Mouse (Mus musculus): ENCODE results near the gene Ccdc124. TPM values are rescaled to one million over a fixed set of nuclear protein-coding genes. Genes with fewer than 3 reads are reported as not detected.
A peak's percentile ranks its signal among the peaks of the same experiment; 100 is the strongest.
"Not testable (repeated sequence)": the region's sequence is repeated elsewhere in the genome, so short reads cannot be mapped to it uniquely, and the experiment has no call there.

The Ccdc124 gene
- polyA plus RNA-seq, 1 experiment from 2014 or later: 167 TPM

DNA sequence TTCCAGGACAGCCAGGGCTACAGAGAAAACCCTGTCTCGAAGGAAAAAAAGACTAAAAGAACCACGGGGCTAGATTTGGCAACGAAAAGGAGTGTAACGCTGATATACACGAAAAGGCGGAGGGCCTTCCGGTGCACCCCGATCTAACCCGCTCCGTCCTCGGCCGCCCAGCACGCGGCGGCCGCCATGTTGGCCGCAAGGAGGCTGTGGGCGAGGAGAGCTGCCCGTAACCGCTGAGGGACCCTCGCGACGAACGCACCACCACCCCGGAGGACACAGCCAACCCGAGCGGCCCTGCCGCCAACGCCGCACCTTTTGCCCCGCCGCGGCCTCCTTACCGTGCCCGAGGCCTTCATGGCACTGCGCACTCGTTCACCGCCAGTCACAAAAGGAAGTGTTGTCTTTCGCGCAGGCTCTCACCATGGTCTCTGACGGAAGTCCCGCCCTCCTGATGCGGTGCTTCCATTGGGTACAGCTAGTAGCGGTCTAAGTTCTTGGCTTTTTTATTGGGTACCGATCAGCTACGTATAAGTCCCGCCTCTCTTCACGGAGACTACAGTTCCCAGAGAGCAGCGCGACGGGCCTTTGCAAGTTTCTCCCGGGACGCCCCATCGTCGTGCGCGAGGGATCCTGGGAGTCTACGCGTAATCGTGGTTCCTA is 23.4 kb upstream of the Ccdc124 start, which contains the start of gene Rpl18a:
TSS of gene Rpl18a (minus strand) at position 392 of the 660 bp plus-strand sequence.
- WGBS: under 1% methylated on average over 60 of the region's 60 CpGs
- H3K4me1 ChIP-seq (replicated peaks; ENCODE audit: control insufficient read depth, insufficient read depth, low read length): peaks cover 26% of the 10 kb centered on the region

DNA sequence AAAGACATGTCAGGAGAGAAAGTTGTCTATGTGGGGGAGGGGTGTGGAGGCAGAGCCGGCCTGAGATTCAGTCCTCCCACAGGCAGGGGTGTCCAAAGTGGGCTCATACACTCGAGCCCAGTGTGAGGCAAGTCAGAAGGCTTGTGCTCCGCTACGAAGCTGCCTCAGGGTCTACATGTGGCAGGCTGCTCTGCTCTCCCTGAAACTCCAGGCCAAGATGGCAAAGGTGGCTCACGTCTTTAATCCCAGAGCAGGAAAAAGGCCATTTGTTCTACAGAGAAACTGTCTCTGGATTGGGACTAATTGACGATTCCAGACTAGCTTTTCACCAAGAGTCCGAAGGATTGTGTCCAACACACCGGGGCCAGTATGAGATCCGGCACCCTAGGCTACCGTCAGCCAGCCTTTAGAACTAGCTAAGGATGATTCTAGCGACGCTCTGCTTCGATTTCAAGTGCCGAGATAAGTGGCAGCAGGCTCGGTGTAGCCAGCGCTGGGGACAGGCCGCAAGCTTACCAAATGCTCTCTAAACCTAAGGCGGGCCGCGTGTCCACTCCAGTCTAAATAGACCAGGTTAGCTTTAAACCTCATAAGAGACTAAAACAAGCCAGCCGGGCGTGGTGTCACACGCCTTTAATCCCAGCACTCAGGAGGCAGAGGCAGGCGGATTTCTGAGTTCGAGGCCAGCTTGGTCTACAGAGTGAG is 22.7 kb upstream of the Ccdc124 start:
- H3K27me3 ChIP-seq (replicated peaks; ENCODE audit: control insufficient read depth, insufficient read depth, low read length): peaks cover 20% of the 10 kb centered on the region
- H3K4me3 ChIP-seq (replicated peaks; ENCODE audit: low read length): peak overlapping the region; percentile 58
- WGBS: 4% methylated on average over 25 of the region's 25 CpGs
- peak overlapping the region; percentile 88 for H3K4me2 ChIP-seq (ENCODE audit: low read length)
- no peaks in the 10 kb centered on the region for H3K9me3 ChIP-seq (ENCODE audit: control insufficient read depth, low read length)
- H3K36me3 ChIP-seq (ENCODE audit: control insufficient read depth, insufficient read depth): peaks cover 19% of the 10 kb centered on the region
- peak overlapping the region; percentile 72 for H3K9ac ChIP-seq (replicated peaks; ENCODE audit: low read depth, low read length)
- ATAC-seq: no peak
- H3K4me1 ChIP-seq (replicated peaks; ENCODE audit: control insufficient read depth, insufficient read depth, low read length): peaks cover 26% of the 10 kb centered on the region
- no peak overlapping the region for H3K27ac ChIP-seq (ENCODE audit: low read length)

More for the DNA sequence above, 23.4 kb upstream of the Ccdc124 start, which contains the start of gene Rpl18a:
- Histone ChIP-seq H3K27me3 (replicated peaks; ENCODE audit: control insufficient read depth, insufficient read depth, low read length) (peaks cover 13% of the 10 kb centered on the region), H3K4me3 (replicated peaks; ENCODE audit: low read length) (peak within 1 kb of the TSS; percentile 58), H3K9me3 (ENCODE audit: control insufficient read depth, low read length) (no peaks in the 10 kb centered on the region), H3K9ac (replicated peaks; ENCODE audit: low read depth, low read length) (peak within 1 kb of the TSS; percentile 72), H3K36me3 (ENCODE audit: control insufficient read depth, insufficient read depth) (peaks cover 19% of the 10 kb centered on the region), H3K27ac (ENCODE audit: low read length) (peak within 1 kb of the TSS; percentile 76), H3K4me2 (ENCODE audit: low read length) (peak within 1 kb of the TSS; percentile 92)
- peak; percentile 99 for ATAC-seq

DNA sequence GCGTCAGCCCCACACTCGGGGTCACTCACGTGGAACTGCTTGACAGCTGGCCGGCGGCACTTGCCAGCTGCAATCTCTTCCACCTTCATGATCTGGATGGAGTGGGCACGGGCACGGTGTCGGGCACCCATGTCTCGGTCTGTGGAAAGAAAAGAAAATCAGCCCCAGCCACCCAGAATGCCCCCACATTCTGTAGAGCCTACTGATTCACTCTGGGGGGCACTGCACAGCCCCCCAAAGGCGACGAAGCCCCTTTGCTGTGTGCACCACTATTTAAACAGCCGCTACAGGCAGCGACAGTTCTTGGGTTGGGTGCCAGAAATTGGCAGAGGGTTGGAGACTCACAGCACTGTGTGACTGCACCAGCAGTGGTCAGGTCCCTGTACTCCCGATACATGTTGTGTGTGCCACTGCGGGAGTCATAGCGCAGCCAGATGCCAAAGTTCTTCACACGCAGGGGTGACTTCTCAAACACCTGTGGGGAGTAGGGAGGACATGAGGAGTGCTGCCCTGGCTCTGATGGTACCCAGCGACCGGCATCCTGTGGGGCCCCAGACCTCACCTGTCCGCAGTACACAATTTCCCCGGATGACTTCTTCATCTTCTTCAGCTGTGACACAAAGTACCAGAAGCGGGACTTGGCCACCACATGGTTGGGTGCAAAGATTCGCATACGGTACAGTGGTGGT is 22.0 kb upstream of the Ccdc124 start:
- peaks cover 26% of the 10 kb centered on the region for H3K4me1 ChIP-seq (replicated peaks; ENCODE audit: control insufficient read depth, insufficient read depth, low read length)
- H3K9ac ChIP-seq (replicated peaks; ENCODE audit: low read depth, low read length): peak overlapping the region; percentile 72; the same call in 1 of the 2 replicates
- peaks cover 28% of the 10 kb centered on the region for H3K27me3 ChIP-seq (replicated peaks; ENCODE audit: control insufficient read depth, insufficient read depth, low read length)
- 83% methylated on average over 21 of the region's 24 CpGs for WGBS
- ATAC-seq; H3K27ac ChIP-seq (ENCODE audit: low read length); H3K9me3 ChIP-seq (ENCODE audit: control insufficient read depth, low read length): not testable (repeated sequence)
- H3K36me3 ChIP-seq (ENCODE audit: control insufficient read depth, insufficient read depth): peaks cover 19% of the 10 kb centered on the region
- peak overlapping the region; percentile 88 for H3K4me2 ChIP-seq (ENCODE audit: low read length)
- H3K4me3 ChIP-seq (replicated peaks; ENCODE audit: low read length): peak overlapping the region; percentile 58

DNA sequence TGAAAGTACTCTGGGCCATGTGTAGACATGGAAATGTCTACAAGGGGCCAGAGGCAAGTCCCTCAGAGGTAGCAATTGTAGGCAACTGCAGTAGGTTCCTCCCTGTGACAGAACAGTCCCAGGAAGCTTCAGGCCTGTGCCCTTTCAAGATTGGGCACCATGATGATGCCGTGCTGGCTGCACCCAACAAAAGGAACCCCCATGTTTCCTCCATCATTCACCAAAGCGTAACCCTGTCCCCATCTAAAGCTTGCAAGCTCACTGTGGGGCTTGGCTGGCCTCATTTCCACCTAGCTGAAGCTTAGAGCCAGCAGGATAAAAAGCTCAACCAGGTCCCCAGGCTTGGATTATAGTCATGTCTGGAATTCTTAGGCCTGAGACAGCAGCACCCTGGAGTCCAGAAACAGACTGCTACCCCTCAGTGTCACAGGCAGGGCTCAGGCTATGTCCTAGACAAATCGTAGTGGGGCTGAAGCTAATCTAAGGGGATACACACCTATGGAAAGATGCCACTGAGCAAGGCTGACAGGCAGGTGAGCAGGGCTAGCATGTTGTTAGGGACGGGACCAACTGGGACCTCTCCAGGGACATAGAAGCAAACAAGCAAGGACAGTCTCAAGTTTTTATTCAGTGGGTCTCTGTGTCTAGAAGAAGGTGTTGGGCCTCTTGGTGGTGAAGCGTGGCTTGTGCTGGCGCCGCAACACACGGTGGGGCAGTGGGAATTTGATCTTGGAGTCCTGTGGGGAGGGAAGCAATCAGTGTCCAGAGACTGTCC is 21.2 kb upstream of the Ccdc124 start:
- H3K9me3 ChIP-seq (ENCODE audit: control insufficient read depth, low read length): no peaks in the 10 kb centered on the region
- no peak overlapping the region for H3K9ac ChIP-seq (replicated peaks; ENCODE audit: low read depth, low read length)
- no peak for ATAC-seq

DNA sequence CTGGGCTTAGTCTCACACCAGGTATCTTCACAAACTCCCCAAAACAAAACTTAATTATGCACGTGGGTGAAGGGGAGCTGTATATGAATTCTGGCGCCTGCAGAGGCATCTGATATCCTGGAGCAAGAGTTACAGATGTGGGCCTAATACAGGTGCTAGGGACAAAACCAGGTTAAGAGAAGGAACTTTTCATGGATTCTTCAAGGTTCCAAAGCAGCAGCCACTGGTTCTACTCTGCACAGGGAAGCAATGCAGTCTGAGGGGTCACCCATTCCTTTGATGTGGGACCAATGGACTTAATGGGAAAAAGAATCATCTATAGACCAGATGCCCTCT is 20.6 kb upstream of the Ccdc124 start:
- WGBS: 52% methylated on average over 2 of the region's 2 CpGs
- Histone ChIP-seq H3K9ac (replicated peaks; ENCODE audit: low read depth, low read length) (no peak overlapping the region), H3K4me3 (replicated peaks; ENCODE audit: low read length) (no peak overlapping the region), H3K4me2 (ENCODE audit: low read length) (no peak overlapping the region), H3K27me3 (replicated peaks; ENCODE audit: control insufficient read depth, insufficient read depth, low read length) (peaks cover 30% of the 10 kb centered on the region), H3K27ac (ENCODE audit: low read length) (no peak overlapping the region), H3K9me3 (ENCODE audit: control insufficient read depth, low read length) (no peaks in the 10 kb centered on the region), H3K36me3 (ENCODE audit: control insufficient read depth, insufficient read depth) (peaks cover 19% of the 10 kb centered on the region), H3K4me1 (replicated peaks; ENCODE audit: control insufficient read depth, insufficient read depth, low read length) (peaks cover 26% of the 10 kb centered on the region)
- ATAC-seq: no peak

More for the DNA sequence above, 21.2 kb upstream of the Ccdc124 start:
- Histone ChIP-seq H3K4me3 (replicated peaks; ENCODE audit: low read length) (no peak overlapping the region), H3K27ac (ENCODE audit: low read length) (no peak overlapping the region), H3K36me3 (ENCODE audit: control insufficient read depth, insufficient read depth) (peaks cover 19% of the 10 kb centered on the region), H3K4me2 (ENCODE audit: low read length) (no peak overlapping the region), H3K4me1 (replicated peaks; ENCODE audit: control insufficient read depth, insufficient read depth, low read length) (peaks cover 26% of the 10 kb centered on the region), H3K27me3 (replicated peaks; ENCODE audit: control insufficient read depth, insufficient read depth, low read length) (peaks cover 30% of the 10 kb centered on the region)
- 90% methylated on average over 8 of the region's 8 CpGs for WGBS

DNA sequence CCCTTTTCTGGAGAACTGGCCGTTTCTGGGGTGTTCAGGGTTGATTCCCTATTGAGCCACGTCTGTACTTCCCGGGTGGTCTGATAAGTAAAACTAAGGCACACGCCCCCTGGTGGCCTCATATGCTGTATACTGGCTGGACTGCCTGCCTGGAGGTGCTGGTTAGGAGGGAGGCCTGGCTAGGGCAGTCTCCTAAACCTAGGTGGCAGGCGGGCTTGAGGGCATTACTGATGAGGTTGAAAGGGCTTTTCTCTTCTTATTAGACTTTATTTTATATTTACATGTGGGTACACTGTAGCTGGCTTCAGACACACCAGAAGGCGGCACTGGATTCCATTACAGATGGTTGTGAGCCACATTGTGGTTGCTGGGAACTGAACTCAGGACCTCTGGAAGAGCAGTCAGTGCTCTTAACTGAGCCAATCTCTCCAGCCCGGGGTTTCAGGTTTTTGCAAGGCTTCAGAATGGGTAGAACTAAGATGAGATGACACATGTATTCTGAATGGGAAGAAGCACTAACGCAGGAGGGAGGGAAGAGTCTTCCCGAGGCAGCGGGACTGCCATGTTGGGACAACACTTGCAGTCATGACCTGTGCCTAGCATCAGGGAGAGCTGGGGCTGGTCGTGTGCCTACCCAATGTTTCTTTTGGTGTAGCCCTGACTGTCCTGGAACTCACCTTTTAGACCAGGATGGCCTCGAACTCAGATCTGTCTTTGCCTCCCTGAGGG is 20.1 kb upstream of the Ccdc124 start:
- H3K4me3 ChIP-seq (replicated peaks; ENCODE audit: low read length): no peak overlapping the region
- peaks cover 19% of the 10 kb centered on the region for H3K36me3 ChIP-seq (ENCODE audit: control insufficient read depth, insufficient read depth)
- no peaks in the 10 kb centered on the region for H3K9me3 ChIP-seq (ENCODE audit: control insufficient read depth, low read length)
- no peak for ATAC-seq
- H3K9ac ChIP-seq (replicated peaks; ENCODE audit: low read depth, low read length): no peak overlapping the region
- peaks cover 30% of the 10 kb centered on the region for H3K27me3 ChIP-seq (replicated peaks; ENCODE audit: control insufficient read depth, insufficient read depth, low read length)
- H3K4me1 ChIP-seq (replicated peaks; ENCODE audit: control insufficient read depth, insufficient read depth, low read length): peaks cover 26% of the 10 kb centered on the region
- 30% methylated on average over 12 of the region's 12 CpGs for WGBS
- no peak overlapping the region for H3K27ac ChIP-seq (ENCODE audit: low read length)
- no peak overlapping the region for H3K4me2 ChIP-seq (ENCODE audit: low read length)

DNA sequence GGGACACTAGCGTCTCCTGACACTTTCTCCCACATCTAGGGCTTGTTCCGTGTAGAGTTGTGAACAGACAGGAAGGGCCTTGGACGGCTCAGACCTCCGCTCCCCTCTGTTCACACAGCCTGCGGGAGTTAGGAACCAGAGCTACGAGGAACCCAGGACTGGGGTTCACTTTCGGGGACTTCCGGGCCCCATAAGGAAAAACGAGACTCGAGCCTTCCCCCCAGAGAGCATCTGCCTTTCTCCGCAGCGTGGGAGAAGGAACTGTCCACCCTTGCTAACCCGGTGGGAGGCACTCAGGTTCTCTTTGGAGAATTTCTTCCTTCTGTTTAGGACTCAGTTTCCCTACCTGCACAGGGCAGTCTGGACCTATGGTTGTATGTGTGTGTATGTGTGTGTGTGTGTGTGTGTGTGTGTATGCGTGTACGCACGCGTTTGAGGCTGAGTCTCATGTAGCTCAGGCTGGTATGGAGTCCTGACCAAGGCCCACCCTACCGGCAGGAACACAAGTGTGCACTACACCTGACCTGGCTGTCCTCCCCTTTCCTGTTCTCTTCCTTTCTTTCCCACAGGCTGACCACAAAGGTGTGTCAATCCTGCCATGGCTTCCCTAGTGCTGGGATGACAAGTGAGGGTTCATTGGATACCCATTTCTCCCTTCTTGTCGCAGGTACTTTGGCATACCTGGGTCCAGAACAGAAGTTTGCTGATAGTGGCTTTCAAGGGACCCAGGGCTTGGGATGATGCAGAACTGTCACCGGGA is 19.3 kb upstream of the Ccdc124 start:
- no peak overlapping the region for H3K4me3 ChIP-seq (replicated peaks; ENCODE audit: low read length)
- ATAC-seq: no peak
- peaks cover 20% of the 10 kb centered on the region for H3K4me1 ChIP-seq (replicated peaks; ENCODE audit: control insufficient read depth, insufficient read depth, low read length)
- no peak overlapping the region for H3K9ac ChIP-seq (replicated peaks; ENCODE audit: low read depth, low read length)
- WGBS: 33% methylated on average over 20 of the region's 20 CpGs
- H3K27ac ChIP-seq (ENCODE audit: low read length): no peak overlapping the region
- no peak overlapping the region; the same call in 1 of the 2 replicates for H3K4me2 ChIP-seq (ENCODE audit: low read length)
- H3K27me3 ChIP-seq (replicated peaks; ENCODE audit: control insufficient read depth, insufficient read depth, low read length): peaks cover 30% of the 10 kb centered on the region
- H3K9me3 ChIP-seq (ENCODE audit: control insufficient read depth, low read length): no peaks in the 10 kb centered on the region
- H3K36me3 ChIP-seq (ENCODE audit: control insufficient read depth, insufficient read depth): peaks cover 19% of the 10 kb centered on the region

Data from forebrain, embryonic 16.5 days (tissue).